Mouse (Mus musculus): ENCODE measurements around the gene Spdye4b. TPM values are rescaled to one million over a fixed set of nuclear protein-coding genes. Genes with fewer than 3 reads are reported as not detected.

Spdye4b gene
- polyA plus RNA-seq (2012; rRNA removed) = not detected in 2 replicates

GRCm38 (mm10) chr5:143180255-143181076 lies at the start of gene Spdye4b, which contains the start of gene Rbak:
Gene Spdye4b (plus strand): TSS chr5:143181017.
Gene Rbak (minus strand): TSS chr5:143180775.

DNA sequence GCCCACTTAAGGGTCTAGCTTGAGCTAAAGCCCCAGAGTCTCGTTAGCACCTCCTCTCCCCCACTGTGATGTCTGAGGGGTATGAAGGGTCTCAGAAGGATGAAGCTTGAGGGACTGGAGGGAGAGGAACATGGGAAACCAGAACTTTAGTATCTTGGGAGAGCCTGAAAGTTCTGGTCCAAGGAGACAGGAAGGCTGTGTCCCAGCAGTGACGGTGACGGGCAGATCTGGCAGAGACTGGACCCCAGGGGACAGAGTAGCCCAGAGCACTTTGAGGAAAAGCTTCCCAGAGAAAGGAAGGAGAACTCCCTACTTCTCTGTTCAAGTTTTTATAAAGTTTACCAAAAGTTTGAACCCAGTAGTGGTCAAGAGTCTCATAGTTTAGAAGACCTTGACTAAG lies 33.3 kb upstream of the Spdye4b start, which contains the start of gene Olfr718-ps1:
Olfr718-ps1 (minus strand) TSS at position 101 of the 400 bp plus-strand sequence.

GRCm38 (mm10) chr5:143226790-143227189 lies 46.0 kb downstream of the Spdye4b start, which contains the start of gene Spdye4a:
Gene Spdye4a (minus strand): TSS chr5:143226890.

DNA sequence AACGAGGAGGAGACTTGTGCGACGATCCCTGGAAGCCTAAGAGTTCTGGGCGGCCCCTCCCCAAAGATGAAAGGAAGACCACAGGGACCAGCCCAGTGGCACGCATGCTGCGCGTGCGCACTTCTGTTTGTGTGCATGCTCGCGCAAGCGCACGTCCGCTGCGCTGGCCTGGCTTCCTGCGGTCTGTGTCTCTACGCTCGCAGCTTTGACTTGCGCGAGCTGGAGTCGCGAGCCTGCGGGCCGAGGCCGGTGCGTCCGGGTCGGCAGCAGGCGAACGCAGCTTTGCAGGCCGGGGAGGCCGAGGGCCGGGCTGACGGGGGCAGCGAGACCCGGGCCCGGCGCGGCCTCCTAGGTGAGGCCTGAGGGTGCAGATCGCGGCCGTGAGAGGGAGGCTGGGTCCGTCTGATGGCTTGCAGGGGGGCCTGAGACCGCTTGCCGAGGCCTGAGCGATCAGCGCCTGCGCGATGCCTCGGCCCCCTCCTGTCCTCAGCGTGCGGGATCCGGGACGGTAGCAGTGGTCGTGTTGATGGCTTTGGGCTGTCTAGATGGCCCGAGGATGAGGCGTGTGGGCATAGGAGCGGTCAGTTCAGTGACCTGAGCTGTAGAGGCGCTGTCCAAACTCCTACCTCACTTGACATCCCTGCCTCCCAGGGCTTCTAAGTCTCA lies 54.3 kb downstream of the Spdye4b start, which contains the start of gene Zfp12:
Zfp12 (plus strand) TSS at position 136 of the 666 bp plus-strand sequence.

Other genes starting within 250 kb of the Spdye4b start
- 405 and 447 TPM in 2 replicates for gene Fscn1, start 220.7 kb upstream of the Spdye4b start, polyA plus RNA-seq (2012; rRNA removed)
- 25.2 and 31.8 TPM in 2 replicates for gene Rnf216, start 68.0 kb upstream of the Spdye4b start, polyA plus RNA-seq (2012; rRNA removed)
- gene Olfr718-ps1, start 33.4 kb upstream of the Spdye4b start, polyA plus RNA-seq (2012; rRNA removed) = not detected in 2 replicates
- 15.5 and 19.2 TPM in 2 replicates for gene Rbak, start 242 bp upstream of the Spdye4b start, polyA plus RNA-seq (2012; rRNA removed)
- gene Spdye4a, start 45.9 kb downstream of the Spdye4b start, polyA plus RNA-seq (2012; rRNA removed) = not detected in 2 replicates
- gene Zfp12, start 54.1 kb downstream of the Spdye4b start, polyA plus RNA-seq (2012; rRNA removed) = 29.6 and 33.9 TPM in 2 replicates
- gene Zfp316, start 89.0 kb downstream of the Spdye4b start, polyA plus RNA-seq (2012; rRNA removed) = 12.2 and 21.6 TPM in 2 replicates
- gene Zfp853, start 112.6 kb downstream of the Spdye4b start, polyA plus RNA-seq (2012; rRNA removed) = 0.61 and 1.2 TPM in 2 replicates
- 31.9 and 33.7 TPM in 2 replicates for gene E130309D02Rik, start 134.3 kb downstream of the Spdye4b start, polyA plus RNA-seq (2012; rRNA removed)
- 43.6 and 58.9 TPM in 2 replicates for gene Zdhhc4, start 148.2 kb downstream of the Spdye4b start, polyA plus RNA-seq (2012; rRNA removed)
- gene Grid2ip, start 176.3 kb downstream of the Spdye4b start, polyA plus RNA-seq (2012; rRNA removed) = 0.82 and 0.89 TPM in 2 replicates
- gene Kdelr2, start 222.8 kb downstream of the Spdye4b start, polyA plus RNA-seq (2012; rRNA removed) = 61.5 and 90.0 TPM in 2 replicates

All from central nervous system, embryonic 11.5 days (tissue).